Mouse (Mus musculus): ENCODE measurements at regions not wholly inside any gene's neighbourhood (a gene's known extent, or its start where the extent isn't known, plus 50 kb on each side); places are given as distances from the start of the nearest gene placed in this dataset.

DNA sequence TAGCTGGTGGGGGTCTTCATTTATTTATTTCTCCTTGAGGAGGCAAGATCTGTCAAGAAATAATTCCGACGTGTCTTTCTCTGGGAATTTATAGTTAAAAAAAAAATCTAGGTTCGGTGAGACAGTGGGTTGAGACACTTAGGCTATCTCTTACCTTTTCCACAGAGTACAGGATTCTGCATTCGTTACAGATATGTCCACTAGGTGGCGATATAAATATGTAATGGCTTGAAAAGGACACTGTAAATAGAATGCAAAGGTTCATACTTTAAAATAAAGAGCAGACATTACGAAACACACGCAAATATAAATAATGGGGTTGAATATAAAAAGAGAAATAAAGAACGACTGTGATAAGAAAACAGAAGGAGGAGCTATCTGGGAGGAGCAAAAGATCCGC, 517.5 kb downstream of the Cps1 start:
- peak; percentile 5 for DNase-seq

DNA sequence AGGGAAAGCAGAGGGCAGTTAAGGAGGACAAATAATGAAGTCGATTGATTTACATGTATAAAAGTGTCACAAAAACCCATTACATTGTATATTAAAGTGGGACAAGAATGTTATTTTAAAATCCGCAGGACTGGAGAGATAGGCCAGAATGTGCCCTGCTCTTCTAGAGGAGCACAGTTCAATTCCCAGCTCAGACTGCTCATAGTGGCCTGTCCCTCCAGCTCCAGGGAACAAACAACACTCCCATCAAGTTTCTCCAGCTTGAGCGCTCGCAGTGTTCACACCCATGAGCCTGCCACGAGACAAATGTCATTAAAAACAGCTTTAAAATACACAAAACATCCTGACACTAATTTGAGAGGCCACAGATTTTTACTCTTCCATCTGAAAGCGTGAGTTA, 517.9 kb downstream of the Cps1 start:
- no peak for DNase-seq

DNA sequence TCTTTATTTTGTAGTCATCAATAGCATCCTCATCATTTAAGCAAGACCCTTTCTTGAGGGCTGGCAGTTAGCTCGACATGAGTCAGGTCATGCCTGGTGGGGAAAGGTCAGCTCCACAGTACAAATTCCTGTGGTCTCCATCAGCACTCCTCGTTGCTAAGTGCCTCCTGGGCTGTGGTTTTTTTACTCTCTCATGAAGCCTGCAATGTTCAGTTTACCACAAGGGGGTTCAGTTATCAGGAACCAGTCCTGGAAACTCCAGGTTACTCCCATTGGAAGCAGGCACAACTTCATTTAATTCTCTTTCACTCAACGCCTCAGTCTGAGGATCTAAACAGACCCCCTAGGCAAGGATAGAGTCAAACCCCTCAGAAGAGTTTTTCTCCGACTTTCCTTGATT, 520.8 kb downstream of the Cps1 start:
- DNase-seq = no peak

Measured in kidney, postnatal 14 days (tissue).